Mouse (Mus musculus) spleen, postnatal 4 days (tissue): ENCODE results near the gene Gm9508.
"Not testable (repeated sequence)": the region's sequence is repeated elsewhere in the genome, so short reads cannot be mapped to it uniquely, and the experiment has no call there.

Experiments used
- DNase-seq, 2 experiments: peaks; one replicate each; pipeline ENCODE4 v3.0.0; 2022; ENCODE audit warnings: low spot score in 2 of 2

The Gm9508 gene

GRCm38 (mm10) chr10:77697133-77697532, at the start of gene Gm9508:
Gene Gm9508 (minus strand): TSS chr10:77697233.
- no peak for DNase-seq

DNA sequence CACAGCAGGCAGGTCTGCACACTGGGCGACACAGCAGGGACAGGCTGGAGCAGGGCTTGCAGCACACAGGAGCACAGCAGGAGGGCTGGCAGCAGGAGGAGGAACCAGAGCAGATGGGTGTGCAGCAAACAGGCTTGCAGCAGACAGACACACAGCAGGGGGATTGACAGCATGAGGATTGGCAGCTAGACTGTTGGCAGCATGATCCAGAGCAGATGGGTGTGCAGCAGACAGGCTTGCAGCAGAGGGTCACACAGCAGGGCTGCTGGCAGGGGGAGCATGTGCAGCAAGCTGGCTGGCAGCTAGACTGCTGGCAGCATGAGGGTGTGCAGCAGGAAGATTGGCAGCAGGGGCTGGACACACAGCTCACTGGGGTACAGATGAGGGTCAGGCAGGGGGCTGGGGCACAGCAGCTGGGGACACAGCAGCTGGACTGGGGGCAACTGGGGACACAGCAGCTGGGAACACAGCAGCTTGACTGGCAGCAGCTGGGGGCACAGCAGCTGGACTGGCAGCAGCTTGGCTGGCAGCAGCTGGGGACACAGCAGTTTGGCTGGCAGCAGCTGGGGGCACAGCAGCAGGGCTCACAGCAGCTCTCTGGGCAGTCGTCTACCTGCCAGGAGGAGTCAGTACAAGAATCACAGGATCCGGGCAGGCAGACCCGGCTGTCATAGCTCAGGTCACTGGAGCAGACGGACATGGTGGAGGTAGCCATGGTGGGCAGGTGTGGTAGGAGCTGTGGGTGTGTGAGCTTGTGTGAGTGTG, 45.1 kb upstream of the Gm9508 start, which contains the start of gene Gm18596:
Gene Gm18596, minus strand, starts transcription at position 715 of the 765 bp plus-strand sequence.
- not testable (repeated sequence) for DNase-seq

- DNase-seq = no peak
Observed at GRCm38 (mm10) chr10:77738929-77739328, 41.9 kb upstream of the Gm9508 start.

DNA sequence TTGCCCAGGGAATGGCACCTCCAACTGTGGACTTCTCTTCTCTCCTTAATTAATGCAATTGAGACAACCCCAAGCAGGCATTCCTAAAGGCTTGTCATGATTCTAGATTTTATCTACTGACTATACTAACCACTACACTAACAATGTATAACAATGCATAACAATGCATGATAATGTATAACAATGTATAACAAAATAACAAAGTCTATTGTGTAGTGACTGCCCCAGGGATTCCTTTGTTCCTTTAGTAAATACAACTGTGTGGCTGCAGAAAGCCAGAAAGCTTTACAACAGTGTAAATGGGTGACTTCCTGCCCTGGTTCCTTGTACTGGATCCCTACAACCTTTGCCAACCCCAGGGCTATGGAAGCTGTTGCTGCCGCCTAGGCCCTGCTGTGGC, 38.9 kb upstream of the Gm9508 start:
- DNase-seq = no peak

DNA sequence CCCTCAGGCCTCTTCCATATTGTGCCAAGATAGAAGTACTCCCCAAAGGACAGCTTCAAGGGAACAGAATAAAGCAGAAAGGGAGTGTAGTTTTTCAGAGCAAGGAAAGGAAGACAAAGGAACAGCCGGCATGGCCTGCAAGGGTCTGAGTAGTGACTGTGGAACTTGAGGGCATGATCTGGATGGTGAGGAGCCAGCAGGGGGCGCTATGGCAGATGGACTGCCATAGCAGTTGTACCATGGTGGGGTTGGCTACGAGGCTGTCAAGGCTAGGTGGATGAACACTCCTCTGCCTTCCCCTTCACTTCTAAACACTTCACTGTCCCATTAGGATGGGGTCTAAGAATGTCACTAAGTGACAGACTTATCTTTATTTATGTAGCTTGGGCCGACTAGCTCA, 32.2 kb upstream of the Gm9508 start:
- DNase-seq = no peak

DNA sequence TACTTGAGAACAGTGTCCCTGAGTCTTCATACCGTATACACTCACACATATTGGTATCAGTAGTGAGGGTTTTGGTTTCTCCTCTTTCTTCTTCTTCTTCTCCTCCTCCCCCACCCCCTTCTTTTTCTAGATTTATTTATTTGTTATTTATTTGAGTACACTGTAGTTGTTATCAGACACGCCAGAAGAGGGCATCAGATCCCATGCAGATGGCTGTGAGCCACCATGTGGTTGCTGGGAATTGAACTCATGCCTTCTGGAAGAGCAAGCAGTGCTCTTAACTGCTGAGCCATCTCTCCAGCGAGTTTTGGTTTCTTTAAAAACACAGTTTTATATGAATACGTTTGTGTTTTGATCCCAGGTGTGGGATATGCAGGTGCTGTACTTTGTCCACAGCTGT, 31.2 kb upstream of the Gm9508 start:
- no peak for DNase-seq

DNA sequence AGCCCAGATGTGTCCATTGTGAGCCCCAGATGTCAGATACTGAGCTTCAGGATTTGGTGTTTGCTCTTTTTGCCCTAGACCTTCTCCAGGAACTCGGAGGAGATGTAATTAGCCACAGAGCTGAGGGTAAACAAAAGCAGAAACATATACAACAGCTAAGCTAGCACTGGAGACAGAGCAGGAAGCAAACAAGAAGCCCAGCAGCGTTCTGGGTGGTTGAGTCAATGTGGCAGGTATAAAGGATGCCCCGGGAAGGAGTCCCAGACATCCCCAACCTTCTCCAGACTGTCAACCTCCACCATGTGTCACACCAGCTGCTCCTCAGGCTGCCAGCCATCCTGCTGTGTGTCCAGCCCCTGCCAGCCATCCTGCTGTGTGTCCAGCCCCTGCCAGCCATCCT, 29.2 kb upstream of the Gm9508 start, which contains the start of gene Gm10100:
Gene Gm10100, plus strand, starts transcription at position 301 of the 400 bp plus-strand sequence.
- DNase-seq = no peak

- no peak for DNase-seq
Observed at GRCm38 (mm10) chr10:77724855-77725254, 27.8 kb upstream of the Gm9508 start.

DNA sequence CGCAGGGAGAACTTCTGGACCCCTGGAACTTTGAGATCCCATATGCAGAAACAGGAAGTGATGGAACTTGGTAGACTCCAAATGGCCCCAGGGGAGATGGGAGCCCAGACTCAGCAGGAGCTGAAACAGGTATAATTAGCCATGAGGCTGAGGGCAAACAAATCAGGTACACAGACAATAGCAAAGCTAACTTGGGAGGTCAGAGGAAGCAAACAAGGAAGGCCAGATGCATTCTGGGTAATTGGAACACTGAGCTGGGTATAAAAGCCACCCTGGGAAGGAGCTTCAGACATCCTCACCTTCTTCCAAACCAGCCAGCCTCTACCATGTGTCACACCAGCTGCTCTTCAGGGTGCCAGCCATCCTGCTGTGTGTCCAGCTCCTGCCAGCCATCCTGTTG, 23.3 kb upstream of the Gm9508 start, which contains the start of gene Krtap12-1:
Gene Krtap12-1, plus strand, starts transcription at position 301 of the 400 bp plus-strand sequence.
- DNase-seq = not testable (repeated sequence)

GRCm38 (mm10) chr10:77715507-77715906, 18.5 kb upstream of the Gm9508 start, which contains the start of gene Gm10142:
Gene Gm10142 (plus strand): TSS chr10:77715807.
- no peak for DNase-seq

DNA sequence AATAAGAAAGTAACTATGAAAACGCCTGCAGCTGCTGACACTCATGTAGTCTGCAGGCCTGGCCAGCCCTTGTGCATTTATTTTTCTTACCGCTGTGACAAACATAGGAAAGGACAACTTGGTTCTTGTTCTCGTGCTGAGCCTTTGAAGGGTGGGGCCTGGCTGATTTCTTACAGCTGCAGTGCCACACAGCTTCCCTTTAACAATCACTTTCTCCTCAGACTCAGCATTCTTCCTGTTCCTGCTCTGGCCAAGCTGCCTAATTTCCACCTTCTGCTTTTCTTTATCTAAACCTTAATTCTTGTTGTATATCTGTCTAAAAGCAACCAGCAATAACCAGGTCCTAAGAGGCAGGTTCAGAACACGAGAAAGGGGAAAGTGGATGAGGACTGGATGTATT, 16.7 kb upstream of the Gm9508 start:
- DNase-seq = no peak

DNA sequence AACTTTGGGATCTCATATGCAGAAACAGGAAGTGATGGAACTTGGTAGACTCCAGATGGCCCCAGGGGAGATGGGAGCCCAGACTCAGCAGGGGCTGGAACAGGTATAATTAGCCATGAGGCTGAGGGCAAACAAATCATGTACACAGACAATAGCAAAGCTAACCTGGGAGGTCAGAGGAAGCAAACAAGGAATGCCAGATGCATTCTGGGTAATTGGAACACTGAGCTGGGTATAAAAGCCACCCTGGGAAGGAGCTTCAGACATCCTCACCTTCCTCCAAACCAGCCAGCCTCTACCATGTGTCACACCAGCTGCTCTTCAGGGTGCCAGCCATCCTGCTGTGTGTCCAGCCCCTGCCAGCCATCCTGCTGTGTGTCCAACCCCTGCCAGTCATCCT, 14.1 kb upstream of the Gm9508 start, which contains the start of gene Gm10024:
Gene Gm10024, plus strand, starts transcription at position 301 of the 400 bp plus-strand sequence.
- DNase-seq = not testable (repeated sequence)

GRCm38 (mm10) chr10:77709831-77710230, 12.8 kb upstream of the Gm9508 start:
- DNase-seq = no peak

DNA sequence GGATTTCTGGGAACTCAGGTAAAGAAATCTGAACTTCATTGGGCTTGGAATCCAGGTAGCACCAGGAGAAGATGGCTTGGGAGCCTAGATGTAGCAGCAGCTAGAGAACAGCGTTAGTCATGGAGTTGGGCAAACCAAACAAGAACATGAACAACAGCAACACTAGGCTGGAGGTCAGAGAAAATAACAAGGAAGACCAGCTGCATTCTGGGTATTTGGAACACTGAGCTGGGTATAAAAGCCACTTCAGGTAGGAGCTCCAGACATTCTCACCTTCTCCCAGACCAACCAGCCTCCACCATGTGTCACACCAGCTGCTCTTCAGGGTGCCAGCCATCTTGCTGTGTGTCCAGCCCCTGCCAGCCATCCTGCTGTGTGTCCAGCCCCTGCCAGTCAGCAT, 9.3 kb upstream of the Gm9508 start, which contains the start of gene Gm10272:
Gene Gm10272, plus strand, starts transcription at position 301 of the 400 bp plus-strand sequence.
- no peak for DNase-seq

GRCm38 (mm10) chr10:77690356-77690807, 6.7 kb downstream of the Gm9508 start, which contains the start of gene Gm19402:
Gene Gm19402 (minus strand): TSS chr10:77690757.
- DNase-seq = not testable (repeated sequence)

DNA sequence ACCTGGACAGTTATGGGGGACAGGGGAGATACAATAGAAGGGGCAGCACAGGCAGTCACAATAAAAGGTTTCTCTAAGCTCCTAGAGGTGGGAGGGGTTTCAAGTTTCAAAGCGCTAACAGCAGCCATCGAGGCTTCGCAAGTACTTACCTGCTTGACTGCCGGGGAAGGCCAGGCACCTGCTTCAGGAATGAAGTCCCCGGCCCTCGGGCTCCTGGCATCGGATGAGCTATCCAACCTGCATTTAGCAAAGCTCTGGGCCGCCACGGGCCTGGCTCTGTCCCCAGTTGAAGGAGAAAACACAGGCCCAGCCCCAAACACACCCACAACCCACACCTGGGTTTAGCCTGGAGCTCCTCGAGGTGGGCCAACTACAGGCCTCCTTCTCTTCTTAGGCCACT, 10.0 kb downstream of the Gm9508 start:
- DNase-seq = no peak

- no peak for DNase-seq
Observed at GRCm38 (mm10) chr10:77685895-77686664, 11.0 kb downstream of the Gm9508 start, which contains the start of gene Tspear. Gene Tspear (plus strand): TSS chr10:77686569.

GRCm38 (mm10) chr10:77684181-77684580, 12.9 kb downstream of the Gm9508 start:
- DNase-seq = no peak

DNA sequence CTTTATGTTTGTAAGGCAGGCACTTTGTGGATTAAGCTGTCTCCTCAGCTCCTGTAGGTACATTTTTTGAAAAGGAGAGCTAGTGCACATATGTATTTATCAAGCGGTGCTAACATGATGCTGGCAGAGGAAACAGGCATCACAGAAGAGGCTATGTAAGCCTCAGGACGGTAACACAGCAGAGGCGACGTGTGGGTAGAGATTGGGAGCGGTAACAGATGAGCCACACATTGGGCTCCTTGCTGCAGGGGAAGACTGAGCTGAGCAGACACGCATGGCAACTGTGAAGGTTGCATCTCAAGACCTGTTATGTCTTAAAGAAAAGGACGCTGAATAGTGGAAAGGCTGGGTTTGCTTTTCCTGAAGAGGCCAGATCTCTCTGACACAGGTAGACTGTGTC, 14.0 kb downstream of the Gm9508 start:
- no peak for DNase-seq

- no peak for DNase-seq
Observed at GRCm38 (mm10) chr10:77677562-77677961, 19.5 kb downstream of the Gm9508 start.

DNA sequence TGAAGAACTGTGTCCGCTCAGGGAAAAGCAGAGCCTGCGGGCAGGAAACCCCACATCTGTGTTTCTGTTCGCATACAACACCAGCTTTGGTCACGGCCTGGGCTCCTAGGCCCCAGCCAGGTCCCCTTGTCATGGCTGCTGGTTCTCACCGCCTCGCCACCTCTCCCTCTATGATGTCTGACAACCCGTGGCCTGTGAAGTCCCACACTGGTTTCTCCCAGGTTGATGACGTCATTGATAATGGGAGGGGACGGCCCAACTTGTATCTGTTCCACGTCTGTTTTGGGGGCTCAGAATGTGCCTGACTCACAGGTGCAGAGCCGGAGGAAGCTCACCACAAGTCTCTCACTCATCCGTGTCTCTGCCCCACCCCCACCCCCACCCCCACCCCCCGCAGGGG, 23.3 kb downstream of the Gm9508 start:
- no peak for DNase-seq

DNA sequence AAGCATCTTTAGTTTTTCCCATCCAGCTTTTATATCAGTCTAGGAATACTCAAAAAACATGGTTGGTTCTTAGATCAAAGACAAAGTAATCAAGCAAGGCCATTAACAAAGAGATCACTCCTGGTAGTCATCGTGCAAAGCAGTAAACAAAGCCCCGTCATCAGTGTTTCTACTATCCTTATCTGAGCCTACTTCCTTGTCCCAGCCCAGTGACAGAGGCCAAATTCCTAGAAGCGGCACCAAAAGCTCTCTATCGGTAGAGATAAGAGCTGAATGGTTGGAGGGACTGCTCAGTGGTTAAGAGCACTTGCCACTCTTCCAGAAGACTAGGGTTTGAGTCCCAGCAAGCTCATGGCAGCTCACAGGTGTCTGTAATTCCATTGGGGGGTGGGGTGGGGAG, 25.5 kb downstream of the Gm9508 start:
- DNase-seq = no peak
